Mouse (Mus musculus): ENCODE results near the gene Mrps9.
"Not testable (repeated sequence)": the region's sequence is repeated elsewhere in the genome, so short reads cannot be mapped to it uniquely, and the experiment has no call there.

Gene Mrps9

DNA sequence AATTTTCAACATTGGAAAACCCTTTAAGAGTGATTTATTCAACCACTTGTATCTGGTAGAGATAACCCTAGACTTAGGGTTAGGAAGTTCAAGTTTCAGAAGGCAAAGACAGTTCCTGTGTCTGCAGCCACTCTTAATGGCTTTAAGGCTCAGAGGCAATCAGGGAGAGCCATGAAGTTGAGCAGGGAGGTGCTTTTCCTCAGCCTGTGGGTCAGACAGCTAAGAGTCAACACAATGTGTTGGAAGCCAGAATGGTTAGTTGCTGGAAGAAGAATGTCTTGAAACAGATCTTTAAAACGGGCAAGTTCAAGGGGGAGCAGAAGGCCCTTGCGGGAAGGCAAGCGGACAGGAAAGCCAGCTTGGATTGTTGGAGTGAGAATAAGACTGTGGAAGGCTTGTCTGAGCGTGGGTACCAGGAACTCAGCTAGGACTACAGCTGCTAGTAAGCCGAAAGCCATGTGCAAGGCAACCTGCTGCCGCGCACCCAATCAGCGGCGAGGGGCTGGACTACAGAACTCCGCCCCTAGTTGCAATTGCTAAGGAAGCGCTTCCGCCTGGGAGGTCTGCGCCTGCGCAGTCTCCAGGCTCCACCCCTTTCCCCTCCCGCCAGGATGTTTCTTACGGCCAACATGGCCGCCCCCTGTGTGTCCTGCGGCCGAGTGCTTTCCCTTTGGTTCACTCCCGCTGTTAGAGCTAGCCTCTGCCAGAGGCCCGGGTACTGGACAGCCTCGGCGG, at the start of gene Mrps9:
TSS of gene Mrps9 (plus strand) at position 571 of the 735 bp plus-strand sequence.
- peak; percentile 95 for DNase-seq

DNA sequence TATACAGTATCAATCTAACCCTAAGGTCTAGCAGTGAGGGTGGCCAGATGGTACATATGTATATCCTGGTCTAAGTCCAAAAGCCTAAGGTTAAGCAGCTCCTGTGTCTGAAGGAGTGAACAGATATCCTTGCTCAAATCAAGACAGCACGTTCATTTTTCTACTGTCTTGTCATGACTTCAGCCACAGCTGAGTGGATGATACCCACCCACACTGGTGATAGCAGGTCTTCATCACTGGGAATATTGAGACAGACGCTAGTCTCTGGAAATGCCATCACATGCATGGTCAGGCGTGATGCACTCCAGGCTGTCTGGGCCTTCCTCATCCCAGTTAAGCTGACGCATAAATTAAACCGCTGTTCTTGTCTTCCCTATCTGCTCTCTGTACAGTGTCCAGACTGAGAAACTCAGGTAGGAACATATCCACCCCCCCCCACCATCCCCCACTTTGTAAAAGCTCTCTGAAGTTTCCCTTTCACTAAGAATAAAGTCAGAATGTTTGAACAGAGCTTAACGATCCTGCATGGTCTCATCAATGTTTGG, 37.7 kb upstream of the Mrps9 start:
- DNase-seq = no peak

- peak; percentile 4 for DNase-seq
These were observed 36.0 kb upstream of the Mrps9 start for GRCm38 (mm10) chr1:42814798-42815619.

DNA sequence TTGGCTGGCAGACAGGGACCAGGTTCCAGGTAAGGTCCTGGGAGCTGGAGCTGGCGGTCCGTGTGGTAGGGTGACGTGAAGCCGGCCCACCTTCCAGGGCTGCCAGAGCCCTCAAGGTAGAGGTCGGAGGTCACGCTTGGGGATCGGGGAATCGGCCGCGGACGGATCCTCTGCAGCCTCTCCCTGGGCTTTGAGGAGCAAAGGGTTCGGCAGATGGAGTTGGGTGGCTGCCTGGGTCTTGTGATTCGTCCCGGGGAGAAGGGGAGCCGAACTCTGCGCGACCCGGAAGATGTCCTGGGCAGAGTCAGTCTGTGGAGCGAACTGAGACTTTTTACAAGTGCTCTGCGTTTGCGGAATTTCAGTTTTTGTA, 350 bp downstream of the Mrps9 start:
- DNase-seq = no peak

GRCm38 (mm10) chr1:42851810-42852209, 777 bp downstream of the Mrps9 start:
- no peak for DNase-seq

DNA sequence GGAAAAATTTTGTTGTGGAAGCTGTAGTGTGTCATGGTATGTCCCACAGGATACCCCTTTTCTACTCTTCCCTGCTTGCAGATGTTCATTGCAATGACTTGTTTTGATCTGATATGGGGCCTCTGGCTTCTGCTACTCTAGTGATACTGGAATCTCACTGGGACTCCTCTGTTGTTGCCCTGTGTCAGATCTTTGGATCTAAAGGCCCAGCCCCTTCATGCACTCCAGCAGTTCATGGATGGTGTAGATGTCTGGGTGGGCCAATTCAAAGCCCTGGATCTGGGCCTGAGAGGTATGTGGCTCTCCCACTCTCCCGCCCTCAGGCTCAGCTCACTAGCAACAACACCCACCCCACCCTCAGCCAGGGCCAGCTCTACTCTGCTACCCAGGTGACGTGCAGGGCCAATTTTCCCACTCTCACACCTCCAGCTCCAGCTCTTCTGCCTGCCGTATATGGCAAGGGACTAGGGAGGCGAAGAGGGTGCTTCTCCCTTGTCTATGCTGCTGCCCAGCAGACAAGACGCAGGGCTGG, 13.8 kb downstream of the Mrps9 start:
- DNase-seq = no peak

DNA sequence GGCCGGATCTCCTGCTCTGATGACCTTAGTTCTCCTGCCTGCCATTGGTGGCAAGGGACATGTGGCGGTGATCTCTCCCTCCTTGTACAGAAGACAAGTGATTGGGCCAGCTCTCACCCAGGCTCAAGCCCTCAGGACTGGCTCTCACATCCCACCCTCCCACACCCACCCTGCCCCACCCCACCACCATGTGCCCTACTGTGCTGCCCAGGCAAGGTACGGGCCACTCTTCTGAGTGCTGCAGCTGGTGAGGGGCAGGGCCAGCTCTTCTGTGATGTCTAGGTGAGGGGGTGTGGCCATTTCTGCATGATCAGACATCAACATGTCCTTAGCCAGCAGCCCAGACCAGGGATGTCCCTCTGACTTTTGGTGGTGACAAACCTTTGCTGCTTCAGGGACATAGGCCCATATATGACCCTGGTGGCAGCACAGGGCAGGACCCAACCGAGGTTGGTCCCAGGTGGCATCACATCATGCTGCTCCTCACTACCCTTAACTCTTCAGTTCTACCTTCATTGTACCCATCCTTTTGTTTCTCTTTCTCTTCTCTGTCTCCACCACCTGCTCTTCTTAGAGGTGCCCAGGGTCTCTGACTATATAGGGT, 14.4 kb downstream of the Mrps9 start:
- no peak for DNase-seq

GRCm38 (mm10) chr1:42865986-42866385, 15.0 kb downstream of the Mrps9 start:
- DNase-seq = no peak

DNA sequence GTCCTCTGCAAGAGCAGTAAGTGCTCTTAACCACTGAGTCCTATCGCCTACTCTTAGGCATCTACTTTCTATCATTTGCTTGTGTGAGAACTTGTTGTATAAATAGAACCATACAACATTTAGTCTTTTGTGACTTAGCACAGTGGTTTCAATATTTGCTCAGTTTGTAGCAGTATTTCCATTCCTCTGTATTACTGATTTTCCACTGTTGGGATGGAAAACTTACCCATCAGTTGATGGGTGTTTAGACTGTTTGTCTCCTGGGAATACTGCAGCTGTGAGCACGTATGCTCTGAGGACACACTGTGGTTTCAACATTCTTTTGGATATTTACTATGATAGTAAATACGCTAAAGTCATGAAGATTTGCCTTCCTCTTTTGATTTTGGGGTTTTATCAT, 16.2 kb downstream of the Mrps9 start:
- DNase-seq = no peak

DNA sequence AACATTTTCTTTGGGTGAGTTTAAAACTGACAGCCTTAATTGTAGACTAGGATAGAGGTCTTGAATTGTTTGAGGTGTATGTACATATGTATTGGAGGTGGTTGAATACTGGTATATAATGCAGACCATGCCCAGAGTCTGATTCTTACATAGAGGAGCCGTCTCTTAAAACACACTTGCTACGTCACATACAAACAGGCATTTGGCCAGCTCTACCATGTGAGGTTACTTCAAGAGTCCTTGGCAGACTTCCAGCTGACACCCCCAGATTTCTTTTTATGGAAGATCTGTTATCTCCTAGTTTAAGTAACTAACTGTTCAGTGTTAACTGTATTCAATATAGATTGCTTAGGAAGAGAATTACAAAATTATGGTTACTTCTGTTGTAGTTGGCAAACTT, 23.1 kb downstream of the Mrps9 start:
- no peak for DNase-seq

GRCm38 (mm10) chr1:42875271-42875670, 24.2 kb downstream of the Mrps9 start:
- no peak for DNase-seq

DNA sequence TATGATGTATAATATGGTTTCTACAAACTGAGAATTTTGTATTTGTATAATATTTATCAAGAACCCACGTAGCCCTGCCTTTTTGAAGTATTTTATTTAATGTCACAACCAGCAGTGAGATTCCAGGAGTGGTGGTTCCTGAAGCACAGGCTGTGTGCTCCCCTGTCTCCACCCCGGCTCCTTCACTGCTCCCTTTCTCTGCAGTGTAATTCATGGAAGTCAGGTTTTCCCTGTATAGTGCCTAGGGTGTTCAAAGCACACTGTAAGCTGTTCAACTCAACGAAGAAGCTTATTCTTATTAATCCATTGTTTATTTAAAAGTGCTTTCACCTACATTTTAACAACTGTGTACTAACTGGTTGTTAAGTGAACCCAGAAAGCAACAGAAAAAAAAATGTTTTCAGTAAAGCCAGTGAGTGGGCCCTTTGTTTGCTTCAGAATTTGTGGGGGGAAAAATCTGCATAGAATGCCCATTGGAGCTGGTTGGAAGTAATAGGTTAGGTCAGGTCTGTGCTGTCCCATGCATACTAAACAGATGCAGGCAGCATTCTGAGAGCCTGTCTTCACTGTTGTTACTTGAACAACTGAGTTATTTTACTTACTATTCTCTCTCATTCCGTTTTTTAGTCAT, 25.5 kb downstream of the Mrps9 start:
- DNase-seq = no peak

DNA sequence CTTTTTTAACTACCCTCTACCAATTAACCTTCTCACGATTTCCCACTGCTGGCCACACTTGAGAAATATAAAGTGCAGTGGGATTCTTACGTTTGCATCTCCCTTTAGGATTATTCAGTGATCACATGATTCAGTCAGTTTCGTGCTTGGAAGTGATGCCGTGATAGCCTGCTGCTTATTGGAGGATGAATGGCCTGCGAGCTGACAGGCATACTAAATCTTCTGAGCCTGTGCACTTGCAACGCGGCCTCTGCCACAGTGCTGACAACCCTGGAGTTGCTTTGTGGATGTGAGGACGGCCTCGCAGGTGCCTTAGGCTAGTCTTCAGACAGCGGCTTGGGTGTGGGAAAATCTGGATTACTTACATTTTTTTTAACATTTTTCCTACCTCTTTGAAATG, 26.2 kb downstream of the Mrps9 start:
- DNase-seq = no peak

GRCm38 (mm10) chr1:42878851-42879250, 27.8 kb downstream of the Mrps9 start:
- no peak for DNase-seq

DNA sequence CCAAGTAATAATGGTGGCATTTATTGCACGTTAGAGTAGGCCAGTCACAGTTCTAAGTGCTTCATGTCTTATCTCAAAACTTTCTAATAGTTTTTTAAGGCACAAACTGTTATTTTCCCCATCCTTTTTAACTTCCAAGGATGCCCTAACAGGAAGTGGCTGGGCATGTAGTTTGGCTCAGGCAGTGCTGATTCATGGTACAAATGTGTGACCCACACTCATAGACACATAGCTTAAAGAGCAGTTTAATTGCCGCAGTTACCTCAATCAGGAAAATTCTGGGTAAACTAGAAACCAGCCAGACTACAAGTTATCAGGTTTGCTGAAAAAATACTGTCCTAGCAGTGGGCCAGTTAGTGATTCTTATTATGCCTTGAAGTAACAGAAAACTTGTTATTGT, 31.2 kb downstream of the Mrps9 start:
- no peak for DNase-seq

- DNase-seq = not testable (repeated sequence)
These were observed 32.4 kb downstream of the Mrps9 start for GRCm38 (mm10) chr1:42883418-42883817.

GRCm38 (mm10) chr1:42887835-42888234, 36.8 kb downstream of the Mrps9 start:
- DNase-seq = no peak

DNA sequence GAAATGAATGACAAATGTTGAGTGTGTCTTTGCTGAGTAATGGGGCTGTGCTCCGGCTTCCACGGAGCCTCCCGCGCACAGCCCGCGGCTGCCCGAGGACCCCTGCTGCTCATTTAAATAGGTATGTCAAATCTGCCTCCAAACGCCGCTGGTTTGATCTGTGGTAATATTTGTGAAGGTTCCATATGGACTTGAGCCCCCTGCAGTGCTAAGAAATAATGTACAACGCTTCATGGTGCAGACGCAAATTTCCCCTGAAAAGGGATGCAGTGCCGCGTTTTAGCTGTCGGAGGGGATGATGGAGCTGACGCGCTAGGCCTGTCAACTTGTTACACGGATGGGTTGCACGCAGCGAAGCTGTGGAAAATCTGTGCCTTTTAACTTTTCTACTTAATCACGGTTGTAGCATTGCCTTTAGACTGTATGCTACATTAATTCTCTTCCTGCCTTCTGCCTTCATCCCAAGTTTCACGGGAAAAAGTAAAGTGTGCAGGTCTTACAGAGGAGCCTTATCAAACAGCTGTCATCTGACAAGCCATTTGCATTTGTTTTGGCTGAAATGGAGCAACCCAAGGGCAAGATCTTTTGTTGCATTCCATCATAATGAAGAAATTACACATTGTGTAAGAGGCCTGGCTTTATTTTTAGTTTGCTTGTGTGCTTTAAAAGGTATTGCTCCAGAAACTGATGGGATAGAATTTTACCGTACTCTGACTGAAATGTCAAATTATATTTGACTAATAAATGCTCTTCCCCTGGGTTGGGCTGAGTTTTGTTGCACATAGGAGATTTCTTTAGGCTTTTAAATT, 37.7 kb downstream of the Mrps9 start:
- DNase-seq = no peak

DNA sequence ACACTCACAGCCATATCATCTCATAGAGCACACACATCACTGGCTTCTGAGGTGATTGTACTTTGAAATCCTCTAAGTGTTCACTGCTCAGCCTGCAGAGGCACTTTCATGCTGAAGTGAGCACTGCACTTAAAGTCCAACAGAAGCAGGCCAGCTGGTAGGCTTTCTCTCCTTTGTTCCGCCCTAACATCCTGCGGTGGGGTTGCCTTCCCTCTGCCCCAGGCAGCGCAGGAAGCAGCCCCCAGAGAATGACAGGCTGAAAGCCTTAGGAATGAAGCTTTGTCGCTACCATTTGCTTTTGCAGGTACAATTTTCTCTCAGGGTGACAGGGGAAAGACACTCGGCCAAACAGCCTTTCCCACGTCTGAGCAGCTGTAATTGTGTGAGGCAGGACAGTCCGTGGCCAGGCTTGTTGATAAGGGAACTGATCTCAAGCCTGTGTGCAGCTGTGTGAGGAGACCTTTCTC, 38.4 kb downstream of the Mrps9 start:
- no peak for DNase-seq

DNA sequence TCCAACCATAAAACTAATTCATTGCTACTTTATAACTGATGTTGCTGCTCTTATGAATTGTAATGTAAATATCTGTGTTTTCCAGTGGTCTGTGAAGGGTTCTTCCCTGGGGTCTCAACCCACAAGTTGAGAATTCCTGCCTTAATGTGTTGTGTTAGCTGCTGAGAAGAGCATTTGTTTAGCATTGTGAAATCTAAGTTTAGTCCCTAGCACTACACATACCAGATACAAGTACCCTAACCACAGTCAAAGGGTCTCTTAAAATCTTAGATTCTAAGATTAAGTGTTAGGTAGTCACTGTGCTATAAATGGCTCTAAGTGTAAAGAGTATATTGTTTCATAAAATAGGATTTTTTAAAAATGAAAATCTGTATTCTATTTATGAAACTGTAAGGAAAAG, 43.7 kb downstream of the Mrps9 start:
- DNase-seq = no peak

DNA sequence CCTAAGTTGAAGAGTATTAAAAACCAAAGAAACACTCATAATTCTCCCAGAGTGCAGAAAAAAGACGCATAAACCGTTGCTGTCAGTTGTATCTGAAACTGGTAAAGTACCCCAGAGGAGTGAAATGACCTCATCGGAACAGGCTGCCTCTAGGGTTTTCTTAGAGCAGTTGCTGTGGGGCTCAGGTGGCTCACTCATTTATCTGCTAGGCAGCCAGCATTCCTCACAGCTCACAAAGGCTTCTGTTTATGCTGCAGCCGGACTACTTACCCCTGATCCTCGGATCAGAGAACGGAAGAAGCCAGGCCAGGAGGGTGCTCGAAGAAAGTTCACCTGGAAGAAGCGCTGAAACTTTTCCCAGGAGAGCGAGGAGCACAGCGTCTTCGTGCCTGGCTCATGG, 54.1 kb downstream of the Mrps9 start:
- DNase-seq = no peak

GRCm38 (mm10) chr1:42906696-42907095, 55.7 kb downstream of the Mrps9 start:
- no peak for DNase-seq
